Mouse (Mus musculus): ENCODE data around the gene Zfyve1.

The Zfyve1 gene

GRCm38 (mm10) chr12:83578896-83579569 lies 18.0 kb downstream of the Zfyve1 start:
- DNase-seq: no peak

GRCm38 (mm10) chr12:83578356-83578755 lies 18.7 kb downstream of the Zfyve1 start:
- DNase-seq: no peak

- no peak for DNase-seq
Observed at GRCm38 (mm10) chr12:83577445-83577844, 19.6 kb downstream of the Zfyve1 start.

GRCm38 (mm10) chr12:83572717-83573116 lies 24.3 kb downstream of the Zfyve1 start:
- DNase-seq: no peak

- no peak for DNase-seq
Observed at GRCm38 (mm10) chr12:83569866-83570265, 27.2 kb downstream of the Zfyve1 start.

- no peak for DNase-seq
Observed at GRCm38 (mm10) chr12:83562589-83562988, 34.4 kb downstream of the Zfyve1 start.

GRCm38 (mm10) chr12:83560189-83560588 lies 36.8 kb downstream of the Zfyve1 start:
- DNase-seq: no peak

GRCm38 (mm10) chr12:83558496-83558895 lies 38.5 kb downstream of the Zfyve1 start:
- DNase-seq: peak; percentile 54

GRCm38 (mm10) chr12:83555605-83556004 lies 41.4 kb downstream of the Zfyve1 start:
- DNase-seq: no peak

GRCm38 (mm10) chr12:83553816-83554215 lies 43.2 kb downstream of the Zfyve1 start:
- no peak for DNase-seq

- DNase-seq: no peak
Observed at GRCm38 (mm10) chr12:83551305-83551704, 45.7 kb downstream of the Zfyve1 start.

- no peak for DNase-seq
Observed at GRCm38 (mm10) chr12:83544791-83545190, 52.2 kb downstream of the Zfyve1 start.

GRCm38 (mm10) chr12:83543997-83544396 lies 53.0 kb downstream of the Zfyve1 start:
- no peak for DNase-seq

- no peak for DNase-seq
Observed at GRCm38 (mm10) chr12:83536039-83536438, 61.0 kb downstream of the Zfyve1 start.

- DNase-seq: no peak
Observed at GRCm38 (mm10) chr12:83535428-83535827, 61.6 kb downstream of the Zfyve1 start.

- DNase-seq: no peak
Observed at GRCm38 (mm10) chr12:83534190-83534589, 62.8 kb downstream of the Zfyve1 start.

GRCm38 (mm10) chr12:83532966-83533365 lies 64.1 kb downstream of the Zfyve1 start:
- no peak for DNase-seq

- DNase-seq: no peak
Observed at GRCm38 (mm10) chr12:83531992-83532391, 65.0 kb downstream of the Zfyve1 start.

GRCm38 (mm10) chr12:83528665-83529064 lies 68.4 kb downstream of the Zfyve1 start:
- DNase-seq: no peak

- DNase-seq: no peak
Observed at GRCm38 (mm10) chr12:83527816-83528215, 69.2 kb downstream of the Zfyve1 start.

GRCm38 (mm10) chr12:83525822-83526544 lies 71.0 kb downstream of the Zfyve1 start:
- no peak for DNase-seq

- DNase-seq: peak; percentile 59
Observed at GRCm38 (mm10) chr12:83524329-83524728, 72.7 kb downstream of the Zfyve1 start.

GRCm38 (mm10) chr12:83523892-83524291 lies 73.1 kb downstream of the Zfyve1 start:
- DNase-seq: no peak

GRCm38 (mm10) chr12:83523056-83523455 lies 74.0 kb downstream of the Zfyve1 start:
- DNase-seq: no peak

- no peak for DNase-seq
Observed at GRCm38 (mm10) chr12:83521083-83521482, 75.9 kb downstream of the Zfyve1 start.
